Mouse (Mus musculus) hindbrain, postnatal 0 days (tissue): ENCODE measurements around the gene Glb1l2. TPM values are rescaled to one million over a fixed set of nuclear protein-coding genes. Genes with fewer than 3 reads are reported as not detected.

Source experiments
- ATAC-seq: fragments of 200-750 bp; cut with Nextera tagmentation; 2 replicates; pipeline ENCODE4 v1.8.0; 2017; ENCODE audit warnings: mild to moderate bottlenecking, moderate TSS enrichment, moderate library complexity
- DNase-seq: peaks from one replicate; pipeline ENCODE4 v3.0.0-alpha.2; 2015; ENCODE audit warnings: low spot score
- H3K27ac ChIP-seq: fragments of 300-500 bp; sonication (generic); 2 replicates; pipeline ENCODE4 v1.5.1; 2014; ENCODE audit warnings: mild to moderate bottlenecking
- H3K27me3 ChIP-seq: fragments of 300-500 bp; sonication (generic); 2 replicates; pipeline ENCODE4 v1.6.1; 2014; ENCODE audit warnings: low read length, mixed read lengths; ENCODE audit not compliant: insufficient read depth
- H3K36me3 ChIP-seq: fragments of 300-500 bp; sonication (generic); 2 replicates; pipeline ENCODE4 v1.6.1; 2014; ENCODE audit warnings: low read length, mixed read lengths; ENCODE audit not compliant: insufficient read depth
- H3K4me1 ChIP-seq: fragments of 300-500 bp; sonication (generic); 2 replicates; pipeline ENCODE4 v1.6.1; 2014; ENCODE audit warnings: antibody characterized with exemption, low read length, mixed read lengths; ENCODE audit not compliant: insufficient read depth
- H3K4me2 ChIP-seq: fragments of 300-500 bp; sonication (generic); 2 replicates; pipeline ENCODE4 v1.6.1; 2014; ENCODE audit warnings: low read depth, mild to moderate bottlenecking, low read length, moderate library complexity, mixed read lengths
- H3K4me3 ChIP-seq: fragments of 300-500 bp; sonication (generic); 2 replicates; pipeline ENCODE4 v1.5.1; 2014; ENCODE audit warnings: low read length
- H3K9ac ChIP-seq: fragments of 300-500 bp; sonication (generic); replicated peaks from 2 replicates; pipeline ENCODE4 v1.6.1; 2014; ENCODE audit warnings: mild to moderate bottlenecking, low read length, moderate library complexity, mixed read lengths
- H3K9me3 ChIP-seq: fragments of 300-500 bp; sonication (generic); 2 replicates; pipeline ENCODE4 v1.6.1; 2016; ENCODE audit warnings: low read length, mixed read lengths
- CTCF ChIP-seq: IDR thresholded peaks from 2 replicates; pipeline ENCODE4 v1.5.1; 2016; ENCODE audit warnings: antibody characterized with exemption, control low read depth, low read depth
- WGBS: fragments of 180-500 bp; shearing (Covaris S2); extraction: QIAGEN DNeasy Blood & Tissue Kit; methylation state at CpG from one replicate; pipeline ENCODE4 v1.1.7; 2014; 5-methylcytosine and 5-hydroxymethylcytosine counted together
- polyA plus RNA-seq: library from polyadenylated mRNA; unstranded; fragments of >200 nt; fragmentation: Nextera tagmentation; extraction: Ambion mirVana; gene quantifications from 2 replicates; pipeline ENCODE4 v1.2.1, GENCODE M21; 2015
- total RNA-seq: library from RNA; depleted of rRNA; stranded (reverse); fragments of >200 nt; gene quantifications from 2 replicates; pipeline ENCODE4 v1.2.3, GENCODE M21; 2014

Gene Glb1l2
- total and polyA plus RNA-seq, 2 experiments from 2014 or later: 1.9 to 2.6 TPM

DNA sequence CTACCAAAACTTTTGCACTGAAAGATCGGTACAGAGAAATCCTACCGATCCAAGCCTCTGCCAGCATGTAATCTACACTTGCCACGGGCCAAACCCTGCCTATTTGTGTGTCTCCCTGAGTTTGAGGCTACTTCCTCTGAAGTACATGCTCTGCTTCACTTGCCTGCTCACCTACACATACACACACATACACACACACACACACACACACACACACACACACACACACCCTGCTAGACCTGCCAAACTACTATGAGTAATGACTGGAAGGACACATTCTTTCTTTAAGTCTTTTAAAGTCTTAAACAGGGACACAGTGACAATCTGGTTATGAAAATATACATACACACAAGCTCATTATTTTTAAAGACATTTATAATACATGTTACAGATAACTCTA, 8.1 kb downstream of the Glb1l2 start:
- no peaks in the 10 kb centered on the region for H3K36me3 ChIP-seq
- no peaks in the 10 kb centered on the region for H3K9me3 ChIP-seq
- H3K27ac ChIP-seq: no peak overlapping the region
- 91% methylated on average over 3 of the region's 3 CpGs for WGBS
- no peak overlapping the region for H3K9ac ChIP-seq
- no peaks in the 10 kb centered on the region for H3K4me1 ChIP-seq
- H3K4me2 ChIP-seq: no peak overlapping the region
- TF ChIP-seq CTCF: no peak
- no peaks in the 10 kb centered on the region for H3K27me3 ChIP-seq
- DNase-seq (no peak), ATAC-seq (no peak)
- no peak overlapping the region for H3K4me3 ChIP-seq

DNA sequence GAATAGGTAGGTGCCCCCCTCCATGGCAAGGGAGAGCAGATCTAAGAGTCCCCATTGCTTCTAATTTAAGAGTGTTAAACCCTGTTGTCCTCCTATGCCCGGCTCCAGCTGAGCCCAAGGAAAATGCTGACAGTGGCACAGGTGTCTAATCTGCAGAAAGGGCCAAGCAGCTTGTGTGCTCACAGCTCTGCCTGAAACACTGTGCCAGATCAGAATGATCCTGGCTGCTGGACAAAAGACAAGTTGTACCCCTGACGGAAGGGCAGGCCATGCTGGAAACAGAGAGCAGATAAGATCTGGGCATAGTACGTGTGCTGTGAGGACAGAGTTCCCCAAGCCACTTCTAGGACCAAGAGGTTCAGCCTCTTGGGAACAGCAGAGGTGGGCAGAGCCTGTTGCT, 13.4 kb downstream of the Glb1l2 start:
- TF ChIP-seq CTCF: no peak
- no peak for ATAC-seq
- H3K27me3 ChIP-seq: no peaks in the 10 kb centered on the region
- 59% methylated on average over 3 of the region's 3 CpGs for WGBS
- no peak overlapping the region for H3K27ac ChIP-seq
- H3K9me3 ChIP-seq: no peaks in the 10 kb centered on the region
- peak; percentile 26 for DNase-seq
- no peaks in the 10 kb centered on the region for H3K36me3 ChIP-seq
- H3K4me2 ChIP-seq: no peak overlapping the region
- H3K4me1 ChIP-seq: no peaks in the 10 kb centered on the region
- no peak overlapping the region for H3K9ac ChIP-seq
- no peak overlapping the region for H3K4me3 ChIP-seq

DNA sequence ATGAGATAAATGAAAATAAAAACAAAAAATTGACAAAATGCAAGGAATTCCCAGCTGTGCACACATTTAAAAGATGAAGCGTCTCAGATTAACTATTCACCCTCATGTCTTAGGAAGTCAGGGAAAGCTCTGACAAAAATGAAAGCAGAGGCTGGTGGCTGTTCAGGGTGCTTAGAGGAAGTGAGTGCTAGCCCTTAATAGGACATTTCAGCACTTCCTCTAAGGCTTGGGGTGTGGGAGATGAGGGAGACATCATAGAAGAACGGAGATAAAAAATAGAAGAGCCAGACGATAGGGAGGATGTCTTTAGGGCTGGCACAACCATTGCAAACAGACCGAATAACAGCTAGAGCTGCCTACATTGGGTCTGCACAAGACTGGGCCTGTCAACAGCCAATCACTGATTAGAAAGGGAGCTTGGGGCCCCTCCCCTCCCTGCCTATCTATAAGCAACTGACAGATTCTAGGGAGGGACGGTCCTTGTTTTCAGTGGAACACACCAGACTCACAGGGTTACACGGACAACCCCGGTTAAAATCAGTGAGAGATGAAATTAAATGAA, 22.8 kb downstream of the Glb1l2 start:
- no peak overlapping the region for H3K9ac ChIP-seq
- H3K27me3 ChIP-seq: no peaks in the 10 kb centered on the region
- H3K4me1 ChIP-seq: no peaks in the 10 kb centered on the region
- no peak overlapping the region for H3K4me3 ChIP-seq
- DNase-seq (no peak), ATAC-seq (no peak)
- no peak overlapping the region for H3K27ac ChIP-seq
- H3K36me3 ChIP-seq: no peaks in the 10 kb centered on the region
- TF ChIP-seq CTCF: no peak
- no peaks in the 10 kb centered on the region for H3K9me3 ChIP-seq
- 71% methylated on average over 7 of the region's 7 CpGs for WGBS
- H3K4me2 ChIP-seq: no peak overlapping the region

DNA sequence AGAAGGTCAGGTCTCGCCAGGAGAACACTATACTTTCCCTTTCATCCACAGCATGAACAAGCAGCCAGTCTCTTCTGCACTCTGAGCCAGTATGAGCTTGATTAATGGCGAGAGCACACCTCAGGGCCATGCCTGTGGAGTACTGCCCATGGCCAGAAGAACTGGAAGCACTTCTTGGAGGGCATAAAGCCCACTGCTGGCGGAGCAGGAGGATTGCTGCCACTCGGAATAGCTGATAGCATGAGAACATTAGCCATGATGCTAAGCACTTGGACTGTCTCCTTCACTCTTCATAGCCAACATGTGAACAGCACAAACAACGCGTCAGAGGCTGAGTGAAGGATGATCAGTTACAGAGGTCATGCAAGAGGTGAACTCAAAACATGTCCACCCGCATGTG, 27.8 kb downstream of the Glb1l2 start:
- Histone ChIP-seq H3K27me3 (no peaks in the 10 kb centered on the region), H3K4me2 (no peak overlapping the region), H3K4me3 (no peak overlapping the region), H3K9me3 (no peaks in the 10 kb centered on the region), H3K27ac (no peak overlapping the region), H3K36me3 (no peaks in the 10 kb centered on the region), H3K9ac (no peak overlapping the region), H3K4me1 (no peaks in the 10 kb centered on the region)
- no peak for ATAC-seq
- no peak for TF ChIP-seq CTCF
- DNase-seq: no peak
- WGBS: 86% methylated on average over 7 of the region's 7 CpGs

DNA sequence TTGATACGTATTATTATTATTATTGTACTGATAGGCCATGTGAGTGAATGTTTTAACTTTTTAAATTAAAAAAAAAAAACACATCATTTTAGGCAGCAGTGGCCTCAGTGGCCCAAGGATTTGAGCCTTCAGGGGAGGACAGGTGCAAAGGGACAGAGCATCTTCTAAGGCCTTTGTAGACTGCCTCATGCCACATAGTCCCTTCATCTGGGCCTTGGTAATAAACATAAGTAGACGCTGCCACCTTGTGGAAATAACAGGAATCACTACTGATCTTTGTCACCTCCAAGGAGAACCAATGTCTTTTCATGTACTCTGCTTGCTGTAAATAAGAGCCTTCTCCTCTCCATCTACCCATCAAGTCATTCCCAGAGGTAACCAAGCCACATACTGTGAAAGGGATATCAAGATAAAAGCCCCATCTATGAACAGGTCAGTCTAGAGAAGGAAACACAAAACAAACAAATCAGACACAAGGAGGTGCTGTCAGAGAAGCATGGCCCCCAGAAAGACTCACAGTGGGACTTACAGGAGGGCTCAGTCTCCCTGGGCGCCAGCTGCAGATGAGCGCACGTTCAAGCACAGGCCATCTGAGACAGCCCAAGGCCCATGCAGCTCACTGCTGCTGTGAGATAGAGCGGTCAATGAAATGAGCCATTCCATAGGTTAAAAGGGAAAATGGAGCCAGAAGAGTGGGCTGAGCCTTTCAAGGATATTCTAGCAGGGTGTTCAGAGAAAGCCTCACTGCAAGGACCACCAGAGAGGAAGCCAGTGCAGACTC, 30.0 kb downstream of the Glb1l2 start:
- peak; percentile 88 for TF ChIP-seq CTCF
- no peak overlapping the region for H3K4me2 ChIP-seq
- H3K9me3 ChIP-seq: no peaks in the 10 kb centered on the region
- H3K9ac ChIP-seq: no peak overlapping the region
- H3K4me1 ChIP-seq: no peaks in the 10 kb centered on the region
- H3K36me3 ChIP-seq: no peaks in the 10 kb centered on the region
- peak; percentile 52; the same call in 1 of the 2 replicates for ATAC-seq
- H3K4me3 ChIP-seq: no peak overlapping the region
- DNase-seq: peak; percentile 89
- no peaks in the 10 kb centered on the region for H3K27me3 ChIP-seq
- 64% methylated on average over 6 of the region's 6 CpGs for WGBS
- H3K27ac ChIP-seq: no peak overlapping the region

DNA sequence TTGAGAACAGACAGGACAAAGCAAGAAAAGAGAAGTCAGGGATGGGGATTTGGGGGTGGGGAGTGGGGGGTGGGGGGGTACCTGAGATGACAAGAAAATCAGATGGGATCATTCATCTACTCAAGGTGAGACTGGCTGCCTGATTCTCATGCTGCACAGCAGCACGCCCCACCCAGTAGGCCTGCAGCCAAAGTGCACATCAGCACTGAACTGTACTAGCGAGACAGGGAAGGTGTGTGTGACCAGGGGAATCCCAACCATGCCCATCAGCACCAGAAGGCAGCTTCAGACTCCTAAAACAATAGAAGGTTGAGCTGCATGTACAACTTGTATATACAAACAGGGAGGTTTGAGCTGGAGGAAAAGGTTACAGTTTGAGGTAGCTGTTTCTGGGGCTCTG, 30.6 kb downstream of the Glb1l2 start:
- Histone ChIP-seq H3K9me3 (no peaks in the 10 kb centered on the region), H3K27ac (no peak overlapping the region), H3K4me1 (no peaks in the 10 kb centered on the region), H3K4me3 (no peak overlapping the region), H3K27me3 (no peaks in the 10 kb centered on the region), H3K4me2 (no peak overlapping the region), H3K9ac (no peak overlapping the region), H3K36me3 (no peaks in the 10 kb centered on the region)
- WGBS: 83% methylated on average over 2 of the region's 2 CpGs
- DNase-seq: no peak
- TF ChIP-seq CTCF: no peak
- 0 out of 2 replicates have a peak, but pooled peaks have one; percentile 38 for ATAC-seq

DNA sequence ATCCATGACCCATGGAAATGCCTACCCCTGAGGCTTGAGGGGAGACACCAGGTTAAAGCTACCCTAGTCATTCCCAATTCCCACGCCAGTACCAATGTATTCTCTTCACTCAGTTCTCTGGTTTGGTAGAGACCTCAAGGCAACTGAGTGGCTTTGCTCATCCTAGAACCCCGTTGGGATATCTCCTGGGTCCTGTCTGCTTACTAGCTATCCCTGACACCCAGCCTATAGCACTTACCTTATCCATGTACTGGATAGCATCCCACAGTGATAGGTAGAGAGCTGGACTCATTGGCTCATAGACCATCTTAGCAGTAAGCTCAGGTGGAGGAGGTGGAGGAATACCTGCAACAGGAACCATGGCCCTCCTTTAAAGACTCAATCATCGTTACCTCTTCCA, 38.1 kb downstream of the Glb1l2 start:
- no peak for DNase-seq
- no peak for ATAC-seq
- Histone ChIP-seq H3K27ac (no peak overlapping the region), H3K4me1 (no peaks in the 10 kb centered on the region), H3K4me2 (no peak overlapping the region), H3K9me3 (no peaks in the 10 kb centered on the region), H3K9ac (no peak overlapping the region), H3K4me3 (no peak overlapping the region), H3K27me3 (no peaks in the 10 kb centered on the region), H3K36me3 (peaks cover 2% of the 10 kb centered on the region; the same call in 1 of the 2 replicates)
- WGBS: 90% methylated on average over 3 of the region's 3 CpGs
- TF ChIP-seq CTCF: no peak
